Mouse (Mus musculus) heart, embryonic 16.5 days (tissue): ENCODE measurements around the gene Flnc. TPM values are rescaled to one million over a fixed set of nuclear protein-coding genes. Genes with fewer than 3 reads are reported as not detected.
A peak's percentile ranks its signal among the peaks of the same experiment; 100 is the strongest.

Source experiments
- ATAC-seq: fragments of 200-750 bp; cut with Nextera tagmentation; replicated peaks from 2 replicates; pipeline ENCODE4 v1.8.0; 2017; ENCODE audit warnings: moderate number of reproducible peaks; ENCODE audit not compliant: insufficient read depth, low FRiP score; ENCODE audit errors: extremely low read depth
- H3K27ac ChIP-seq: fragments of 300-500 bp; sonication (generic); 2 replicates; pipeline ENCODE4 v1.5.1; 2014; ENCODE audit warnings: mild to moderate bottlenecking, low read length, control low read depth, moderate library complexity
- H3K27me3 ChIP-seq: fragments of 300-500 bp; sonication (generic); 2 replicates; pipeline ENCODE4 v1.6.1; 2014; ENCODE audit warnings: low read length, mixed read lengths; ENCODE audit not compliant: control insufficient read depth, insufficient read depth
- H3K36me3 ChIP-seq: fragments of 300-500 bp; sonication (generic); 2 replicates; pipeline ENCODE4 v1.6.1; 2014; ENCODE audit not compliant: control insufficient read depth, insufficient read depth
- H3K4me1 ChIP-seq: fragments of 300-500 bp; sonication (generic); 2 replicates; pipeline ENCODE4 v1.6.1; 2014; ENCODE audit warnings: low read length, mixed read lengths; ENCODE audit not compliant: control insufficient read depth, insufficient read depth
- H3K4me2 ChIP-seq: fragments of 300-500 bp; sonication (generic); 2 replicates; pipeline ENCODE4 v1.6.1; 2014; ENCODE audit warnings: low read depth, mild to moderate bottlenecking, control low read depth, low read length
- H3K4me3 ChIP-seq: fragments of 300-500 bp; sonication (generic); 2 replicates; pipeline ENCODE4 v1.5.1; 2014; ENCODE audit warnings: mild to moderate bottlenecking, control low read depth, low read length
- H3K9ac ChIP-seq: fragments of 300-500 bp; sonication (generic); 2 replicates; pipeline ENCODE4 v1.6.1; 2014; ENCODE audit warnings: low read length, control low read depth
- H3K9me3 ChIP-seq: fragments of 300-500 bp; sonication (generic); replicated peaks from 2 replicates; pipeline ENCODE4 v1.6.1; 2016; ENCODE audit warnings: low read length; ENCODE audit not compliant: control insufficient read depth
- whole genome bisulfite sequencing: fragments of 180-500 bp; shearing (Covaris S2); extraction: QIAGEN DNeasy Blood & Tissue Kit; methylation state at CpG from one replicate; pipeline ENCODE4 v1.1.7; 2014; 5-methylcytosine and 5-hydroxymethylcytosine counted together
- polyA plus RNA-seq: library from polyadenylated mRNA; unstranded; fragments of >200 nt; fragmentation: Nextera tagmentation; extraction: Ambion mirVana; gene quantifications from 2 replicates; pipeline ENCODE4 v1.2.1, GENCODE M21; 2015

The Flnc gene
- polyA plus RNA-seq, 1 experiment from 2014 or later, result 38.3 TPM

DNA sequence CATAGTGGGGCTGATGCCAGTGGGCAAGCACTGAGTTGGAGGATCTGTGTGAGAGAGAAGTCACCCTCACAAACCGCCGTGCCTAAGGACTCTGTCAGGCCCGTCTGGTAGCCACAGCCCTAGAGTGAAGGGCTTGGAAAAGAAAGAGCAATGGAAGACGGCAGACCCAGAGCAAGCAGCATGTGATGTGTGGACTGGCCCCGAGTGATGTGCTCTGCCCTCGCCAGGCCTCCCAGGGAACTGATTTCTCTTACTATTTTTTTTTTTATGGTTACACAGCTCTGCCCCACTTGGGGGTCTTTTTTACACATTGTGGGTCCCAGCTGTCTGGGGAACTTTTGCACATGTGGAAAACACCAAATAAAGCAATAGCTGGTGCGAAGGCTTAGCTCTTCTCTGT lies 28.4 kb downstream of the Flnc start:
- H3K36me3 ChIP-seq, result peaks cover 41% of the 10 kb centered on the region
- WGBS, result 56% methylated on average over 7 of the region's 7 CpGs
- H3K4me3 ChIP-seq, result no peak overlapping the region
- no peak overlapping the region for H3K27ac ChIP-seq
- no peak for ATAC-seq
- no peak overlapping the region for H3K9ac ChIP-seq
- H3K4me1 ChIP-seq, result no peaks in the 10 kb centered on the region
- H3K9me3 ChIP-seq, result no peaks in the 10 kb centered on the region
- H3K27me3 ChIP-seq, result no peaks in the 10 kb centered on the region
- H3K4me2 ChIP-seq, result no peak overlapping the region

DNA sequence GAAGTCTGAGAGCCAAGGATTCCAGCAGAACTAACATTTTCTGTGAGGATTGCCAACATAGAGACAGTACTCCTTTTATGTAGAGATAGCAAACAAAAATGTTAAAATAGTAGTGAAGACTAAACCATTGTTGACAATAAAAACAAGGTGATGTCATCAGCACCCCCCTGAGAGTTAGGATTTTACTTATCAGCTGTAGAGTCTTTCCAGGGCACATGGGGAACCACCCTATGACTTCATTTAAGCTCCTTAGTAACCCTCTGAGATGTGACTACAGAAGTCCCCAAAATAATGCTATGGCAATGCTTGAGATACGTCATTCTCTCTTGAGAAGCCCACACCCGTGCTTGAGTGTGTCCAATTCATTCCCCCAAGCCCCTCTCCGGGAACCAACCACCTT lies 30.3 kb downstream of the Flnc start:
- Histone ChIP-seq H3K27me3 (no peaks in the 10 kb centered on the region), H3K4me3 (no peak overlapping the region), H3K9ac (no peak overlapping the region), H3K27ac (no peak overlapping the region), H3K36me3 (peaks cover 25% of the 10 kb centered on the region), H3K4me1 (0 out of 2 replicates have a peak, but pooled peaks cover 2% of the 10 kb centered on the region), H3K9me3 (no peaks in the 10 kb centered on the region), H3K4me2 (no peak overlapping the region)
- ATAC-seq, result no peak
- WGBS, result 70% methylated on average over 3 of the region's 3 CpGs

- Histone ChIP-seq H3K4me1 (0 out of 2 replicates have a peak, but pooled peaks cover 6% of the 10 kb centered on the region), H3K9me3 (no peaks in the 10 kb centered on the region), H3K27me3 (no peaks in the 10 kb centered on the region), H3K4me2 (peak within 1 kb of the TSS; percentile 84), H3K4me3 (peak within 1 kb of the TSS; percentile 86), H3K36me3 (peaks cover 11% of the 10 kb centered on the region), H3K27ac (peak within 1 kb of the TSS; percentile 52), H3K9ac (peak within 1 kb of the TSS; percentile 78)
- under 1% methylated on average over 39 of the region's 39 CpGs for WGBS
- peak; percentile 95 for ATAC-seq
These were observed 34.7 kb downstream of the Flnc start, which contains the start of gene Atp6v1f for GRCm38 (mm10) chr6:29467583-29468354. TSS of gene Atp6v1f (plus strand) at chr6:29467718.

GRCm38 (mm10) chr6:29468851-29469250 lies 35.8 kb downstream of the Flnc start:
- H3K36me3 ChIP-seq, result peaks cover 11% of the 10 kb centered on the region
- no peak for ATAC-seq
- H3K4me3 ChIP-seq, result peak overlapping the region; percentile 86; the same call in 1 of the 2 replicates
- H3K27me3 ChIP-seq, result no peaks in the 10 kb centered on the region
- 86% methylated on average over 3 of the region's 3 CpGs for WGBS
- no peak overlapping the region for H3K9ac ChIP-seq
- peak overlapping the region; percentile 84; the same call in 1 of the 2 replicates for H3K4me2 ChIP-seq
- H3K27ac ChIP-seq, result no peak overlapping the region
- H3K9me3 ChIP-seq, result no peaks in the 10 kb centered on the region
- peaks cover 10% of the 10 kb centered on the region for H3K4me1 ChIP-seq

DNA sequence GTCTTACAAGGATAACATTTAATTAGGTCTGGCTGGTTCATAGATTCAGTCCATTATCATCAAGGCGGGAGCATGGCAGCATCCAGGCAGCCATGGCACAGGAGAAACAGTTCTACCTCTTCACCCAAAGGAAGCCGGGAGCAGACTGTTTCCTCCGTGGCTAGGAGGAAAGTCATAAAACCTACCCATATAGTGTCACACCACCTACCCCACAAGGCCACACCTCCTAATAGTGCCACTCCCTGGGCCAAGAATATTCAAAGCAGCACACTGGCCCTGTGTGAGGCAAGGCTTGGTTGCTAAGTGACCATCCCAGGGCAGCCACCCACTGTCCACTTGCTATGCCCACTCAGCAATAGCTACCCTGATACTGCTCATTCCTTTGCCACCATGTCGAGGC lies 38.1 kb downstream of the Flnc start, which contains the start of gene Atp6v1fnb:
Gene Atp6v1fnb (plus strand): TSS at position 301 of the 400 bp plus-strand sequence.
- peaks cover 11% of the 10 kb centered on the region for H3K36me3 ChIP-seq
- H3K27ac ChIP-seq, result no peak within 1 kb of the TSS
- H3K4me3 ChIP-seq, result no peak within 1 kb of the TSS
- 88% methylated on average over 4 of the region's 4 CpGs for WGBS
- no peak for ATAC-seq
- H3K9ac ChIP-seq, result no peak within 1 kb of the TSS
- no peak within 1 kb of the TSS for H3K4me2 ChIP-seq
- H3K27me3 ChIP-seq, result no peaks in the 10 kb centered on the region
- H3K4me1 ChIP-seq, result peaks cover 19% of the 10 kb centered on the region
- H3K9me3 ChIP-seq, result no peaks in the 10 kb centered on the region

GRCm38 (mm10) chr6:29473941-29474691 lies 41.1 kb downstream of the Flnc start:
- WGBS, result 4% methylated on average over 33 of the region's 33 CpGs
- Histone ChIP-seq H3K27me3 (no peaks in the 10 kb centered on the region), H3K4me1 (peaks cover 13% of the 10 kb centered on the region), H3K9ac (peak overlapping the region; percentile 70), H3K4me2 (peak overlapping the region; percentile 87), H3K36me3 (peaks cover 11% of the 10 kb centered on the region), H3K9me3 (no peaks in the 10 kb centered on the region), H3K27ac (peak overlapping the region; percentile 59; the same call in 1 of the 2 replicates), H3K4me3 (peak overlapping the region; percentile 63)
- ATAC-seq, result peak; percentile 93

DNA sequence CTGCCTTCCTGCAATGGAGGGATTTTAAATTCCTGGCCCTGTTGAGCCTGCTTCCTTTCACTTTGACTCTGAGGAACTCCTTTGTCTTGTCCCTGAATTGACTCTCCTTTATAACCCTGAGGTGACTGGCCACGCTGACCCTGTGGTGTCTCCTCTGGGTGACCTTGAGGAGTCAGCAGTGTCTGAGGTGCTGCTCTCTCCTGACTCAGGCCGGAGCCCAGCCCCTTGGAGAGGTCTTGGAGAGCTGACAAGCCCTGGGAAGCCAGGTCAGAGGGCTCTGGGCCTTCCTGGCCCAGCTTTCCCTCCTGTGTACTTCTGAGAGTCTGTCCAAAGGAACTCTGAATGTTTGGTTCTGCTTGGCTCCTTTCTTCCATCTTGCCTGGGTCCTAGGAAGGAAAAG lies 41.7 kb downstream of the Flnc start:
- H3K27ac ChIP-seq, result no peak overlapping the region
- peak overlapping the region; percentile 70 for H3K9ac ChIP-seq
- H3K4me1 ChIP-seq, result peaks cover 13% of the 10 kb centered on the region
- H3K9me3 ChIP-seq, result no peaks in the 10 kb centered on the region
- peaks cover 11% of the 10 kb centered on the region for H3K36me3 ChIP-seq
- 56% methylated on average over 2 of the region's 2 CpGs for WGBS
- ATAC-seq, result no peak
- no peaks in the 10 kb centered on the region for H3K27me3 ChIP-seq
- H3K4me3 ChIP-seq, result no peak overlapping the region
- H3K4me2 ChIP-seq, result peak overlapping the region; percentile 87; the same call in 1 of the 2 replicates

GRCm38 (mm10) chr6:29482691-29483090 lies 49.6 kb downstream of the Flnc start:
- Histone ChIP-seq H3K4me1 (0 out of 2 replicates have a peak, but pooled peaks cover 4% of the 10 kb centered on the region), H3K9me3 (no peaks in the 10 kb centered on the region), H3K9ac (no peak overlapping the region), H3K27ac (no peak overlapping the region), H3K27me3 (no peaks in the 10 kb centered on the region), H3K4me3 (no peak overlapping the region), H3K36me3 (no peaks in the 10 kb centered on the region), H3K4me2 (no peak overlapping the region)
- 92% methylated on average over 13 of the region's 13 CpGs for WGBS
- no peak for ATAC-seq
